Mouse (Mus musculus) neural tube, embryonic 13.5 days (tissue): ENCODE data around the gene Chchd4. TPM values are rescaled to one million over a fixed set of nuclear protein-coding genes. Genes with fewer than 3 reads are reported as not detected.

Source experiments
- ATAC-seq: fragments of 200-750 bp; cut with Nextera tagmentation; 2 replicates; pipeline ENCODE4 v1.8.0; 2017; ENCODE audit warnings: low read depth, mild to moderate bottlenecking, moderate TSS enrichment, moderate library complexity
- H3K27ac ChIP-seq: fragments of 300-500 bp; sonication (generic); replicated peaks from 2 replicates; pipeline ENCODE4 v1.5.1; 2015; ENCODE audit warnings: moderate library complexity, mild to moderate bottlenecking, inconsistent platforms
- H3K27me3 ChIP-seq: fragments of 300-500 bp; sonication (generic); 2 replicates; pipeline ENCODE4 v1.6.1; 2015; ENCODE audit warnings: mild to moderate bottlenecking, inconsistent platforms
- H3K36me3 ChIP-seq: fragments of 300-500 bp; sonication (generic); 2 replicates; pipeline ENCODE4 v1.6.1; 2015; ENCODE audit warnings: mild to moderate bottlenecking, inconsistent platforms
- H3K4me1 ChIP-seq: fragments of 300-500 bp; sonication (generic); replicated peaks from 2 replicates; pipeline ENCODE4 v1.6.1; 2015; ENCODE audit warnings: inconsistent platforms
- H3K4me2 ChIP-seq: fragments of 300-500 bp; sonication (generic); 2 replicates; pipeline ENCODE4 v1.6.1; 2015; ENCODE audit warnings: inconsistent platforms, mild to moderate bottlenecking, moderate library complexity
- H3K4me3 ChIP-seq: fragments of 300-500 bp; sonication (generic); 2 replicates; pipeline ENCODE4 v1.5.1; 2015; ENCODE audit warnings: mild to moderate bottlenecking, inconsistent platforms
- H3K9ac ChIP-seq: fragments of 300-500 bp; sonication (generic); 2 replicates; pipeline ENCODE4 v1.6.1; 2015; ENCODE audit warnings: moderate library complexity, mild to moderate bottlenecking, inconsistent platforms
- H3K9me3 ChIP-seq: fragments of 300-500 bp; sonication (generic); 2 replicates; pipeline ENCODE4 v1.6.1; 2016; ENCODE audit warnings: inconsistent platforms
- WGBS: fragments of 180-500 bp; shearing (Covaris S2); methylation state at CpG from one replicate; pipeline ENCODE4 v1.1.7; 2015; 5-methylcytosine and 5-hydroxymethylcytosine counted together
- polyA plus RNA-seq: library from polyadenylated mRNA; unstranded; fragments of >200 nt; fragmentation: Nextera tagmentation; extraction: Ambion mirVana; gene quantifications from 2 replicates; pipeline ENCODE4 v1.2.1, GENCODE M21; 2015

Gene Chchd4
- polyA plus RNA-seq, 1 experiment from 2014 or later = 30.7 TPM

DNA sequence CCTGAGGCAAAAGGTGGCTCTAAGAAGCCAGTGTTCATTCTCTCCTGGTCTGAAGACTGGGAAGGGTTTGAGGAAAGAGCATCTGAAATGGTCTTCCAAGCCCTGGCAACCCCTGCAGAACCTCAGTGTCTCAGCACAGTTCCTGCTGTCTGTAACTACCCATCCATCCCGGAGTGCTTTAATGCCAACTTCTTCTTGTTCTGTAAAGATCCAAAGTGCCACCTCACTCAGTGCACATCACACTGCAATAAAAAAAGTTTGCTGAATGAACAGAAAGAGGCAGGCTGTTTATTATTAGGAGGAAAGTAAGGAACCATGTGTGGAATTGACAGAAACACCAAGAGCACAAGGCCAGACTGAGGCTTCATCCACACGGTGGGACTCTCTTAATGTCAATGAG is 2.6 kb downstream of the Chchd4 start:
- Histone ChIP-seq H3K27me3 (no peaks in the 10 kb centered on the region), H3K4me1 (peaks cover 31% of the 10 kb centered on the region), H3K9me3 (no peaks in the 10 kb centered on the region), H3K9ac (no peak overlapping the region), H3K4me3 (no peak overlapping the region), H3K36me3 (peaks cover 23% of the 10 kb centered on the region), H3K27ac (no peak overlapping the region), H3K4me2 (no peak overlapping the region)
- 83% methylated on average over 2 of the region's 2 CpGs for WGBS
- no peak for ATAC-seq

GRCm38 (mm10) chr6:91467106-91467505 is 6.2 kb downstream of the Chchd4 start:
- no peak overlapping the region for H3K4me2 ChIP-seq
- peaks cover 53% of the 10 kb centered on the region for H3K36me3 ChIP-seq
- no peaks in the 10 kb centered on the region for H3K9me3 ChIP-seq
- no peak overlapping the region for H3K4me3 ChIP-seq
- peaks cover 6% of the 10 kb centered on the region for H3K4me1 ChIP-seq
- WGBS = 92% methylated on average over 1 of the region's 1 CpGs
- H3K27me3 ChIP-seq = no peaks in the 10 kb centered on the region
- no peak overlapping the region for H3K9ac ChIP-seq
- ATAC-seq = no peak
- H3K27ac ChIP-seq = no peak overlapping the region

GRCm38 (mm10) chr6:91465756-91466155 is 7.6 kb downstream of the Chchd4 start:
- no peaks in the 10 kb centered on the region for H3K9me3 ChIP-seq
- H3K27me3 ChIP-seq = no peaks in the 10 kb centered on the region
- no peak overlapping the region for H3K4me3 ChIP-seq
- peaks cover 53% of the 10 kb centered on the region for H3K36me3 ChIP-seq
- no peaks in the 10 kb centered on the region; the same call in 1 of the 2 replicates for H3K4me1 ChIP-seq
- no peak overlapping the region for H3K27ac ChIP-seq
- H3K4me2 ChIP-seq = no peak overlapping the region
- WGBS = 90% methylated on average over 2 of the region's 2 CpGs
- no peak for ATAC-seq
- H3K9ac ChIP-seq = no peak overlapping the region

DNA sequence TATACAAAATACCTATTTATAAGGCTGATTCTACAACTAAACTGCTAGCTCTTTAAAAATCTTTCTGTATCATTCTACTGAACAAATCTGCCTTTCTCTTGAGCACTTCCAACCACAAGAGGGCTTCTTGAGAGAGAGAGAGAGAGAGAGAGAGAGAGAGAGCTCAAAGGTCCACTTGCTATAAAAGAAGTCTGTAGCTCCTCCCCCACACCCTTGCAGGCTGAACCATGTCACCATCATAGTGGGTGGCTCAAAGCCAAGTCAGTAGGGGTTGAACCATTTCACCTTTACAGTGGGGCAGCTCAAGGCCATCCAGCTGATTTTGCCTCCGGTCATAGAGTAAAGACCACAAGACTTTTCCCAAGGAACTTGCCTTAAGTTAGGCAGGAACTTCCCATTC is 13.9 kb downstream of the Chchd4 start:
- no peak overlapping the region for H3K9ac ChIP-seq
- no peak overlapping the region for H3K4me3 ChIP-seq
- 80% methylated on average over 1 of the region's 1 CpGs for WGBS
- ATAC-seq = no peak
- no peaks in the 10 kb centered on the region for H3K27me3 ChIP-seq
- H3K4me2 ChIP-seq = no peak overlapping the region
- no peak overlapping the region for H3K27ac ChIP-seq
- no peaks in the 10 kb centered on the region for H3K4me1 ChIP-seq
- H3K36me3 ChIP-seq = peaks cover 19% of the 10 kb centered on the region
- H3K9me3 ChIP-seq = no peaks in the 10 kb centered on the region

- no peaks in the 10 kb centered on the region for H3K36me3 ChIP-seq
- 76% methylated on average over 5 of the region's 5 CpGs for WGBS
- no peaks in the 10 kb centered on the region for H3K9me3 ChIP-seq
- ATAC-seq = no peak
- no peak overlapping the region for H3K27ac ChIP-seq
- H3K27me3 ChIP-seq = peaks cover 5% of the 10 kb centered on the region; the same call in 1 of the 2 replicates
- H3K4me3 ChIP-seq = no peak overlapping the region
- H3K4me1 ChIP-seq = no peaks in the 10 kb centered on the region
- no peak overlapping the region for H3K4me2 ChIP-seq
- H3K9ac ChIP-seq = no peak overlapping the region
Measured at GRCm38 (mm10) chr6:91454546-91454945, 18.8 kb downstream of the Chchd4 start.

DNA sequence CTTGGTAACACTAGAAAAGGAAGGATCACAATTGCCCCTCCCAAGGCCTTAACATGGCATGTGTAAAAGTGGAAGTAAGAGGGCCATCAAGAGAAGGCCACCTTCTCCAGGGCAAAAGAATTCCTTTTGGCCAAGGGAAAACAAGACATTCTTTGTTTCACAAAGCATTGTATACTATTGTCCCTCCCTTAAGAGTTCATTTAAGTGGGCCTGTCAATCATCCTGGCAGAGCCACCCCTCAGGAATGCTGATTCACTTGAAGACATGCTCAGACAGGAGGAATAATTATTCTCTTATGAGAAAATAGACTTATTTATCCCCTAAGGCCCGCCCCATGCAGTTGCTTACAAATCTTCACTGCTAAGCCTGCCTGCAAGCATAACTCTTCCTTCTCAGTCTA is 21.3 kb downstream of the Chchd4 start:
- H3K9ac ChIP-seq = no peak overlapping the region
- H3K27me3 ChIP-seq = peaks cover 14% of the 10 kb centered on the region
- ATAC-seq = no peak
- H3K4me2 ChIP-seq = no peak overlapping the region
- H3K27ac ChIP-seq = no peak overlapping the region
- H3K4me3 ChIP-seq = no peak overlapping the region
- H3K4me1 ChIP-seq = no peaks in the 10 kb centered on the region
- WGBS = 67% methylated on average over 1 of the region's 1 CpGs
- no peaks in the 10 kb centered on the region for H3K9me3 ChIP-seq
- H3K36me3 ChIP-seq = no peaks in the 10 kb centered on the region

GRCm38 (mm10) chr6:91449472-91450225 is 23.7 kb downstream of the Chchd4 start:
- Histone ChIP-seq H3K27me3 (peaks cover 14% of the 10 kb centered on the region), H3K9me3 (no peaks in the 10 kb centered on the region), H3K9ac (no peak overlapping the region), H3K4me2 (no peak overlapping the region), H3K27ac (no peak overlapping the region), H3K36me3 (no peaks in the 10 kb centered on the region), H3K4me3 (no peak overlapping the region), H3K4me1 (no peaks in the 10 kb centered on the region)
- ATAC-seq = no peak
- WGBS = 62% methylated on average over 3 of the region's 3 CpGs

DNA sequence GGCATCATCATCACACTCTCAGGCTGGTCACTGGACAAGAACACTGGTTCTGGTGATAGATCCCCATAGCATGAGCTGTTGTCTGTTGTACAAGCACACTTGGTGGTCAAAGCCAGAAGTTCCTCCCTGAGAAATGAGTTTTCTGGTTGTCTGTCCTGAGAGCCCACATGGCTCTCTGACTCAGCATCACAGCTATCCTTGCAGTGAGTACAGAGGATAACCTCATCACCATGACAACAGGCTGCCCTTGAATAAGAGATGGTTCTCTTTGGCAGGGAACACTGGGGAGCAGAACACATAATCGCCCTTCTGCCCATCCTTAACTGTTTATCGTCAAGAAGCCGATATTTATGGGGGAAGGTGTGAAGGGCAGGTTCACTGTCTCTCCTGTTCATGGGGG is 28.0 kb downstream of the Chchd4 start:
- Histone ChIP-seq H3K9ac (no peak overlapping the region), H3K27me3 (peaks cover 14% of the 10 kb centered on the region), H3K36me3 (no peaks in the 10 kb centered on the region), H3K9me3 (no peaks in the 10 kb centered on the region), H3K4me2 (no peak overlapping the region), H3K4me3 (no peak overlapping the region), H3K27ac (no peak overlapping the region), H3K4me1 (peaks cover 10% of the 10 kb centered on the region)
- WGBS = 64% methylated on average over 3 of the region's 3 CpGs
- ATAC-seq = no peak

- ATAC-seq = peak; percentile 68
- H3K9ac ChIP-seq = peak overlapping the region; percentile 82
- peaks cover 24% of the 10 kb centered on the region for H3K27me3 ChIP-seq
- peak overlapping the region; percentile 72 for H3K27ac ChIP-seq
- H3K4me3 ChIP-seq = peak overlapping the region; percentile 62
- peaks cover 12% of the 10 kb centered on the region for H3K4me1 ChIP-seq
- H3K36me3 ChIP-seq = no peaks in the 10 kb centered on the region
- H3K9me3 ChIP-seq = no peaks in the 10 kb centered on the region
- 8% methylated on average over 19 of the region's 19 CpGs for WGBS
- H3K4me2 ChIP-seq = peak overlapping the region; percentile 96
Measured at GRCm38 (mm10) chr6:91441145-91441662, 32.1 kb downstream of the Chchd4 start.

DNA sequence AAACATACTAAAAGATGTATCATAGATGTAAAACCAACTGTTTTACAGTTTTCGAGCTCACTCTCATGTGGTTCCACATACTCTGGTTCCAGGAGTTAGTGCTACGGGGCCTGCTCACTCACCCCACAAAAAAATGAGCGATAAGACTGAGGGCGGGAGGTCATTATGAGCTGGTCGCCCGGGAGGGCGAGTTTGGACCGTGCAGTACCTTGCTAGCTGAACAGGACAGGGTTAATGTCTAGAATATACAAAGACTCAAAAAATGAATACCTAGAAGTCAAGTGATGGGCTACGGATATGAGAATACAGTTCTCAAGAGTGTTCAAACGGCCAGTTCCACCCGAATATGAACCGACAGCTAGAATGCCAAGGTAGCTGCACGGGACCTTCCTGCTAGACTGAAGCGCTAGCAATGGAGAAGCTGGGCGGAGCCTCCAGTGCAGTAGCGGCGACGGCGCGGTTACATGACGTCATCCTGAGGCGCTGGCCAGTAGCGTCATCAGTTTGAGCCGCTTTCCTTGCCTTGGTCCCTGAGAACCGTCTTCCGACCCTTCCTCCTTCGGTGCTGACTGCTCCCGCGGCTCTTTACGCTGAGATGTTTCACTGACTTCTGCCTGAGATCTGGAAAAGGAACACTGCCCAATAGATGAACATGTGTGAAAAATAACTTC is 32.7 kb downstream of the Chchd4 start:
- ATAC-seq = peak; percentile 94
- Histone ChIP-seq H3K27ac (peak overlapping the region; percentile 73), H3K4me3 (peak overlapping the region; percentile 62), H3K36me3 (no peaks in the 10 kb centered on the region), H3K27me3 (peaks cover 30% of the 10 kb centered on the region), H3K9ac (peak overlapping the region; percentile 82), H3K4me1 (peaks cover 12% of the 10 kb centered on the region), H3K9me3 (no peaks in the 10 kb centered on the region), H3K4me2 (peak overlapping the region; percentile 96)
- WGBS = 2% methylated on average over 30 of the region's 30 CpGs

- no peaks in the 10 kb centered on the region for H3K9me3 ChIP-seq
- H3K27ac ChIP-seq = no peak overlapping the region
- no peaks in the 10 kb centered on the region; the same call in 1 of the 2 replicates for H3K4me1 ChIP-seq
- no peak overlapping the region for H3K4me2 ChIP-seq
- 34% methylated on average over 4 of the region's 4 CpGs for WGBS
- H3K9ac ChIP-seq = no peak overlapping the region
- no peaks in the 10 kb centered on the region for H3K36me3 ChIP-seq
- H3K4me3 ChIP-seq = no peak overlapping the region
- no peak for ATAC-seq
- H3K27me3 ChIP-seq = peaks cover 15% of the 10 kb centered on the region; the same call in 1 of the 2 replicates
Measured at GRCm38 (mm10) chr6:91424151-91424550, 49.2 kb downstream of the Chchd4 start.

GRCm38 (mm10) chr6:91421629-91422028 is 51.7 kb downstream of the Chchd4 start:
- H3K4me3 ChIP-seq = no peak overlapping the region
- no peaks in the 10 kb centered on the region for H3K36me3 ChIP-seq
- H3K27me3 ChIP-seq = peaks cover 32% of the 10 kb centered on the region
- 64% methylated on average over 4 of the region's 4 CpGs for WGBS
- H3K4me2 ChIP-seq = no peak overlapping the region
- ATAC-seq = no peak
- H3K9ac ChIP-seq = no peak overlapping the region
- no peak overlapping the region for H3K27ac ChIP-seq
- H3K9me3 ChIP-seq = no peaks in the 10 kb centered on the region
- no peaks in the 10 kb centered on the region; the same call in 1 of the 2 replicates for H3K4me1 ChIP-seq
